Mouse (Mus musculus) erythroblast, embryonic 14.5 days (primary cell): ENCODE data around the gene Cacnb1. TPM values are rescaled to one million over a fixed set of nuclear protein-coding genes. Genes with fewer than 3 reads are reported as not detected.

ENCODE experiments used
- H3K27me3 ChIP-seq: 2 replicates; pipeline ENCODE4 v1.6.1; 2012; ENCODE audit warnings: inconsistent platforms; ENCODE audit not compliant: control insufficient read depth
- H3K36me3 ChIP-seq: 2 replicates; pipeline ENCODE4 v1.6.1; 2012; ENCODE audit warnings: mild to moderate bottlenecking, inconsistent platforms; ENCODE audit not compliant: control insufficient read depth
- H3K4me1 ChIP-seq: 2 replicates; pipeline ENCODE4 v1.6.1; 2012; ENCODE audit warnings: inconsistent platforms; ENCODE audit not compliant: control insufficient read depth
- H3K4me3 ChIP-seq: replicated peaks from 2 replicates; pipeline ENCODE3; 2012; ENCODE audit warnings: moderate library complexity, mild to moderate bottlenecking, inconsistent platforms
- H3K9me3 ChIP-seq: 2 replicates; pipeline ENCODE4 v1.6.1; 2012; ENCODE audit warnings: low read length, inconsistent platforms, mixed read lengths; ENCODE audit not compliant: control insufficient read depth
- GATA1 ChIP-seq: IDR thresholded peaks from 2 replicates; pipeline ENCODE4 v1.6.1; 2012; ENCODE audit warnings: low read length, inconsistent platforms, mixed read lengths
- TAL1 ChIP-seq: IDR thresholded peaks from 3 replicates; pipeline ENCODE4 v1.6.1; 2012; ENCODE audit warnings: low read length, inconsistent platforms, mixed read lengths
- polyA plus RNA-seq: library from polyadenylated mRNA; stranded (reverse); fragments of >175 nt; gene quantifications from 2 replicates; pipeline ENCODE4 v1.2.3, GENCODE M21; 2012

The Cacnb1 gene
- polyA plus RNA-seq: 0.03 TPM in 1 of 2 replicates, not detected in the other

DNA sequence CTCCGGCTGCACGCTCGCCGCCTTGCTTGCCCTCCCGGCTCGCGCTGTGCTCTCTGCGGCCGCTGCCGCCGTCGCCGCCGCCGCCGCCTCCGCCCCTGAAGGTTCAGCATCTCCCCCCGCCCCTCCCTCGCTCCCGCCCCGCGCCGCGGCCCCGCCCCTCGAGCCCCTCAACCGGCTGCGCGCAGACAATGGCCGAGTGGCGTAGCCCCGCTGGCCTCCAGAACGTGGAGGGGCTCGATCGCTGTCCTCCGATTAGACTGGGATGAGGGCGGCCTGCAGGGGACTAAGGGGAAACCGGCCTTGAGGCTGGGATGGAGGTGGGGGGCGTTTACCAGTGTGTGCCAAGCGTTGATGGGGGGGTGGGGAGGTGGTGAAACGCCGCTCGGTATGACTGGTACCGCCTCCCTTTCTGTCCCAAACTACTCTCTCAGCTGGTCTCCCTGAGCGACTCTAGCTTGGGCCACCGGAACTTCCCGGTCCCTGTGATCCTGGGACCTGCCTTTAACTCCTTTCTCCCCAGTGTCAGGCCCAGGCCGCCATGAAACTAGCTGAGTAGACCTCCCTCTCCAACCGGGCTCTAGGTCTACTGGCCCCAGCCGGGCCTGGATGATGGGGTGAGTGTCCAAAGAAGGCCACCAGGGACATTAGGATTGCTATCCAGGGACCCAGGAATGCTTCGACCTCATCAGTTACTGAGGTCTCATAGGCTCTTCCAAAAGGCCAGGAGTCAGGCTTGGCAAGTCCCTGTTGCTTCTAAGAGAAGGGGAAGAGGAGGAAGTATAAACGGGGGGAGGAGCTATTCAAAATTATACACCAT lies at the start of gene Cacnb1:
Gene Cacnb1 (minus strand): TSS at position 480 of the 817 bp plus-strand sequence.
- peaks cover 55% of the 10 kb centered on the region for H3K27me3 ChIP-seq
- H3K36me3 ChIP-seq: peaks cover under 1% of the 10 kb centered on the region; the same call in 1 of the 2 replicates
- no peaks in the 10 kb centered on the region for H3K9me3 ChIP-seq
- H3K4me1 ChIP-seq: peaks cover 33% of the 10 kb centered on the region
- TF ChIP-seq GATA1 (no peak), TAL1 (no peak)
- peak within 1 kb of the TSS; percentile 62 for H3K4me3 ChIP-seq

DNA sequence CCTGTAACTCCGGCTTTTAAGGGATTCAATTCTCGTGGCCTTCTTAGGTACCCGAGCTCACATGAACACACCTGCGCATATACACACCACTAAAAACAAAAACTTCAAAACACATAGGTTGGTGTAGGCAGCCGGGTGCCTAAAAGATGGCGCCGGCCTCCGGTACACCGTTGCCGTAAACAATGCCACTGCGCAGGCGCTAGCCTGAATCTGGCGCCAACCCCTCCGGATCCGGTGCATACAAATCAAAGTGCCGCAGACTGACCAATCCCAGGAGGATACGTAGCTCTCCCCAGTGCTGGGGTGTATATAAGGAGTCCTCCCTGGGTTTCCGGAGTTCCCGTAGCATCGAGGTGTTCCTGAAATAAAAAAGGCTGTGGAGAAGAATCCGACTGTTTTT lies 44.4 kb upstream of the Cacnb1 start:
- Histone ChIP-seq H3K4me1 (no peaks in the 10 kb centered on the region), H3K4me3 (no peak overlapping the region), H3K36me3 (no peaks in the 10 kb centered on the region), H3K27me3 (no peaks in the 10 kb centered on the region), H3K9me3 (peaks cover 12% of the 10 kb centered on the region)
- TF ChIP-seq GATA1: no peak
- TF ChIP-seq TAL1: no peak

DNA sequence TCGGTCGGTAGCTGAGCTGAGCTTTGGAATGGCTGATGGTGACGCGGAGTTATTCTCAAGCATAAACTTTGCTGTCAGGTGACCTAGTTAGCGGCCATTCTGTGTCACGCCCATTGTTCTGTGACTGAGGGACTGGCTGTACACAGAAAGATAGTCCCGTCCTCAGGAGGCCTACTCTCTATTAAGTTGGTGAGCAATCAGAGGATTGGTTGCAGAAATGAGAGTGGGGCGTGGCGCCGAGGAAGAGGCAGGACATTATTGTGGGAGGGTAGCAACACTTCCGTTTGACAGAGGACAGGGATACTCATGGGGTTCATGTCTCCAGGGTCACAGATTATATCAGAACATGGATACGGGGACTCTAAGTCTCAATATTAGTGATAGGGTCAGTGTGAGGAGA lies 43.4 kb upstream of the Cacnb1 start:
- H3K36me3 ChIP-seq: no peaks in the 10 kb centered on the region
- no peak overlapping the region for H3K4me3 ChIP-seq
- H3K27me3 ChIP-seq: no peaks in the 10 kb centered on the region
- H3K4me1 ChIP-seq: no peaks in the 10 kb centered on the region
- peaks cover 8% of the 10 kb centered on the region; the same call in 1 of the 2 replicates for H3K9me3 ChIP-seq
- TF ChIP-seq TAL1 (no peak), GATA1 (no peak)

DNA sequence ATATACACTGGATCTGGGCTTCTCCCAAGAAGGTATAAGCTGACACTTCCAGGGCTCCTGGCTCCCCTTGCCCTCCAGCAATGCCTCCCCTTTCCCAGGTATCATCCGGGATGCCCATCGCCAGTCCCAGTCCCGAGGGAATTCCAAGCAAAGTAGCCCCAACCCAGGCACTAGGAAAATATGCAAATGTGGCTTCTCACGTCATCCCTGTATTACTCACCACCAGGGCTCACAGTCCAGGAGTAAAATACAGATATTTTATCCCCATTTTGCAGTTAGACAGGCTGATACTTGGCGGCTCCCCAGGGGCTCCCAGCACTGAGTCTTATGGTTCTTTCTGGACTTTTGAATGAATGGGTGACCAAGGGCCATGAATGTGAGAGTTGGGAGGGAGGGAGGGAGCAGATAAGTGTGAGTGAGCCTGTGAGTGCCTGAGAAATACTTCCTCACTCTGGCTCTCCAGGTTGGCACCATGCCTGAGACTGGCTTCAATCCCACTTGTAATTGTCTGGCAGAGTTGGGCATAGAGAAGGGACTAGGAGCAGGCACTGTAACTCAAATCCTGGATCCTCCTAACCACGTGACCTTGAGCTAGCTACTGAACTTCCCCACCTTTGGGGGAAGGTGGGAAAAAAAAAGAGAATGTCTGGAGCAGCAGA lies 39.2 kb upstream of the Cacnb1 start:
- H3K4me3 ChIP-seq: no peak overlapping the region
- H3K4me1 ChIP-seq: no peaks in the 10 kb centered on the region
- no peaks in the 10 kb centered on the region for H3K36me3 ChIP-seq
- H3K27me3 ChIP-seq: peaks cover 9% of the 10 kb centered on the region
- H3K9me3 ChIP-seq: peaks cover 4% of the 10 kb centered on the region; the same call in 1 of the 2 replicates
- TF ChIP-seq TAL1 (no peak), GATA1 (no peak)

DNA sequence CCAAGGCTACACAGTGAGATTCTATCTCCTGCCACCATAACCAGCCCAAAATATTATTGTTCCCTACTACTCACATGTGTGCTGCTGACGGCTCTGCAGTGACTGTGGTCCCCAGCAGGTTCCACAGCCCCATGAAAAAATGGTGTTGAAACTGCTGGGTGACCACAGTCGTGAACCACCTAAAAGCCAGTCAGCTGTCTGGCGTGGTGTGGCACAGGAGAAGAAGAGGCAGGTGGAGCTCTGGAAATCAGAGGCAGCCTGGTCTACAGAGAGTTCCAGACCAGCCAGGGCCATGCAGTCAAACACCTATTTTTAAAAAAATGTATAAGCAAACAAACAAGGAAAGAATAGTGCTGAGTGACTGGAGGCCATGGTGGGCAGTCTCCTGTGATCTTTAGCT lies 38.6 kb upstream of the Cacnb1 start:
- peaks cover under 1% of the 10 kb centered on the region; the same call in 1 of the 2 replicates for H3K9me3 ChIP-seq
- H3K36me3 ChIP-seq: no peaks in the 10 kb centered on the region
- H3K4me3 ChIP-seq: no peak overlapping the region
- H3K27me3 ChIP-seq: peaks cover 12% of the 10 kb centered on the region
- no peaks in the 10 kb centered on the region for H3K4me1 ChIP-seq
- TF ChIP-seq TAL1: no peak
- TF ChIP-seq GATA1: no peak

DNA sequence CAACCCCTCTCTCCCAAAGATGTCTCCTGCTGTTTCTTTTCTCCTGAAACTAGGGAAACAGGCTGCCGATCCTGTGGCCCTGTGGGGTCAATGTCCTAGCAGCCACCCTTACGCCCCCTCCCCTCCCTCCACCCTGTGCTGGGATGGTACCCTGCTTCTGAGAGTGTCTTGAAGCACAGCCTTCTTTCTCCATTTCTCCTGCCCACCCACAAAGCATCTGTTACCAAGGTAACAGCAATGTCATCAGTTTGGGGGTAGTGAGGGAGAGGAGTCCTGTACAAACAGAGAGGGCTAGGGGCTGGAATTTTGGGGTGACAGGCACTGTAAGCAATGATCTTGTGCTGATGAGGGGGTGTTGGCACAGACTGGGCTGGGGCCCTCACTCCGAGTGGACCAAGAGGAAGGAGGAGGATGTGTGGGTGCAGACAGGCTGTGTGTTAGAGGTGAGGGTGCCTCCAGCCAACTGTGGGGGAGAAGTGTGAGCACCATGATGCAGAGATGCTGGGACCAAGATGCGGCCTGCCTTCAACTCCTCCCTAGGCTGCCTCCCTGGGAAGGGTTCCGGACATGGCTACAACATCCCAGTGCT lies 37.4 kb upstream of the Cacnb1 start:
- Histone ChIP-seq H3K9me3 (no peaks in the 10 kb centered on the region), H3K4me1 (no peaks in the 10 kb centered on the region), H3K4me3 (no peak overlapping the region), H3K27me3 (peaks cover 18% of the 10 kb centered on the region), H3K36me3 (no peaks in the 10 kb centered on the region)
- no peak for TF ChIP-seq TAL1
- no peak for TF ChIP-seq GATA1

DNA sequence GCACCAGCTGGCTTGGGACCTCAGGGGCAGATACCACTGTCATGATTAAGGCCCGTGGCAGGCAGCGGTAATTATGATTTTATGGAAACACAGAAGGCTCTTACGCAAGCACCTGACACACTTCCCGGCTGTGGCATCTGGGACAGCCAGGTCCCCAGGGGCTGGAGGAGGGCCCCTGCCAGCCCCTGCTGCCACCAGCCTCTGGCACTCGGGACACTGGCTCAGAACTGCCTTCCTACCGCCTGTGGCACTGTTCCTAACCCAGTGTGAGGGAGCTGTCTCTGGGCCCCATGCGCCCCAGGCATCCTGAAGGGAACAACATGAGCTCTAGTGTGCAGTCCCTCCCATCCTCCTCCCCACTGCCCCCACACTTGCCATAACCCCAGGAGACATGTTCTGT lies 36.8 kb upstream of the Cacnb1 start:
- Histone ChIP-seq H3K27me3 (peaks cover 22% of the 10 kb centered on the region), H3K36me3 (no peaks in the 10 kb centered on the region), H3K9me3 (no peaks in the 10 kb centered on the region), H3K4me1 (no peaks in the 10 kb centered on the region), H3K4me3 (no peak overlapping the region)
- TF ChIP-seq GATA1: no peak
- no peak for TF ChIP-seq TAL1

DNA sequence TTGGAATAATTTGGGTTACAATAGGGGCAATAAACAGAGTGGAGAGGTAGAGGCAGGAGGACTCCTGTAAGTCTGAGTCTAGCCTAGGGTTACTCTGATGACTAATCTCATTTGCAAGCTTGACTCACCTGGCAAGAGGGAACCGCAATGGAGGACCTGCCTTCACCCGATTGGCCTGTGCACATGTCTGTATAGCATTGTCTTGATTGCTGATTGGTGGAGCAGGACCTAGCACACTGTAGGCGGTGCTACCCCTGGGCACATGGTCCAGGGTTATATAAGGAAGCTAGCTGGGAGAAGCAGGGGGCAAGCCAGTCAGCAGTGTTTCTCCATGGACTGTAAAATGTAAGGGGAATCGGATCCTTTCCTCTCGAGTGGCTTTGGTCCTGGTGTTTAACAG lies 35.2 kb upstream of the Cacnb1 start:
- TF ChIP-seq GATA1 (no peak), TAL1 (no peak)
- H3K36me3 ChIP-seq: no peaks in the 10 kb centered on the region
- no peaks in the 10 kb centered on the region for H3K4me1 ChIP-seq
- no peaks in the 10 kb centered on the region; the same call in 1 of the 2 replicates for H3K9me3 ChIP-seq
- no peak overlapping the region for H3K4me3 ChIP-seq
- H3K27me3 ChIP-seq: peaks cover 37% of the 10 kb centered on the region

DNA sequence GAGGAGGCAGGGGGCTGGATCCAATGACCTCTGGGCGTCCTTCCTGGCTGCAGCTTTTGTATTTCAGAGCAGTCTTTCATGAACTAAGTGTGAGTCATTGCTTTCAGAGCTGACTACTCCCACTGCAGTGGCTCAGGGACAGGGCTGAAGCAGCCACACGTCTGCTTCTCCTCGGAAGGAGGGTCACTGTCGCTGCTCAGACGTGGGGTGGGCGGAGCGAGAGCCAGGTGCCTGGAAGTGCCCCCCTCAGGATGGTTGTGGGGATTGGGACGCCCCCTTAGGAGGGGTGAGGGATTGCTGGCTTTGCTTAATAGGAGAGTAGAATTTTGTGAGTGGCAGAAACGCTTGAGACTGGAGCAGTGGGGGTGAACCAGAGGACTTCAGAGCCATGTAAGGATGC lies 34.6 kb upstream of the Cacnb1 start:
- Histone ChIP-seq H3K36me3 (no peaks in the 10 kb centered on the region), H3K9me3 (peaks cover 3% of the 10 kb centered on the region; the same call in 1 of the 2 replicates), H3K4me1 (no peaks in the 10 kb centered on the region), H3K4me3 (no peak overlapping the region), H3K27me3 (peaks cover 43% of the 10 kb centered on the region)
- TF ChIP-seq GATA1 (no peak), TAL1 (no peak)
